Mouse (Mus musculus): ENCODE measurements at regions not wholly inside any gene's neighbourhood (a gene's known extent, or its start where the extent isn't known, plus 50 kb on each side); places are given as distances from the start of the nearest gene placed in this dataset.

DNA sequence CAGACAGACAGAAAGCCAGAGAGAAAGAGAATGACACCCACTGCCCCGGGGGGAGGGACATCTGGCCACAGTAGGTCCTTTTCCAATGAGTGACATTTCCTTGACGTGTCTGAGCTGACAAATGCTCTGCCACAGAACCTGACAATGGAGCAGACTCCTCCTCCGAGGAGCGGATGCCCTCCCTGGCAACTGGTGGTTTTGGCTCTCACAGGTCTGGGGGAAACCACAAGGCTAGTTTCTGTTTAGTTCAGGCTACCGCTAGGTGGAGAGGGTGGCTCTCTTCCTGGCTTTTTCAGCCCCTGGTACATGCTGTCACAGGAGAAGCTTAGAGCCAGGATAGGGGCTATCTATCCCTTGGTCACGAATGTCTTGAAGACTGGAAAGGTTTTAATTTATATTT lies 196.7 kb downstream of the Ly86 start:
- H3K27ac ChIP-seq (ENCODE audit: insufficient read depth, low read length), result no peak overlapping the region
- no peak overlapping the region for H3K4me3 ChIP-seq (ENCODE audit: insufficient read depth, low read length)
- TF ChIP-seq POLR2A (IDR thresholded peaks at IDR 0.05; ENCODE audit: low read depth, low read length) (no peak), CTCF (IDR thresholded peaks at IDR 0.05; ENCODE audit: borderline replicate concordance, insufficient read depth, low read length) (no peak)
- no peaks in the 10 kb centered on the region; the same call in 1 of the 2 replicates for H3K4me1 ChIP-seq (ENCODE audit: control insufficient read depth, insufficient read depth, low read length)

DNA sequence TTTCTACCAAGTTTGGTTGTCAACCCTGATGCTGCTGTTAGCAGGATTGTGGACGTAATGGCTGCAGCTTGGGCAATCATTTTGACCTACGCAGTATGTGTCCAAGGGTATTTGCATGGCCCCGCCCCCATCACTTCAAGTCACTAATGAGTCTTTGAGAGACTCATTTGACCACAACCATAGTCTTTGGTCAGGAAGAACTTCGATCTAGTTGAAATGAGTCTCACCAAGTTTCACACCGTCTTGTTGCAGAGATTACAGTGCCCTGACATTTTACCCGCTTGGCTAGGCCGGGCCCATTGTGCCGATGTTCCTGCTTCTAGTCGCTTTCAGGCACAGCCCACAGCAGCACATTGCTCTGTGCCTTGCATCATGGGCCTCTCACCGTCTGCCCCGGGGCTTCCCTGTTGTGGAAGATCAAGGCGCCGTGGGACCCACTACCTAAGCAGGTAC lies 197.8 kb downstream of the Ly86 start:
- no peak overlapping the region for H3K27ac ChIP-seq (ENCODE audit: insufficient read depth, low read length)
- TF ChIP-seq POLR2A (IDR thresholded peaks at IDR 0.05; ENCODE audit: low read depth, low read length) (no peak), CTCF (IDR thresholded peaks at IDR 0.05; ENCODE audit: borderline replicate concordance, insufficient read depth, low read length) (no peak)
- no peaks in the 10 kb centered on the region; the same call in 1 of the 2 replicates for H3K4me1 ChIP-seq (ENCODE audit: control insufficient read depth, insufficient read depth, low read length)
- H3K4me3 ChIP-seq (ENCODE audit: insufficient read depth, low read length), result no peak overlapping the region

DNA sequence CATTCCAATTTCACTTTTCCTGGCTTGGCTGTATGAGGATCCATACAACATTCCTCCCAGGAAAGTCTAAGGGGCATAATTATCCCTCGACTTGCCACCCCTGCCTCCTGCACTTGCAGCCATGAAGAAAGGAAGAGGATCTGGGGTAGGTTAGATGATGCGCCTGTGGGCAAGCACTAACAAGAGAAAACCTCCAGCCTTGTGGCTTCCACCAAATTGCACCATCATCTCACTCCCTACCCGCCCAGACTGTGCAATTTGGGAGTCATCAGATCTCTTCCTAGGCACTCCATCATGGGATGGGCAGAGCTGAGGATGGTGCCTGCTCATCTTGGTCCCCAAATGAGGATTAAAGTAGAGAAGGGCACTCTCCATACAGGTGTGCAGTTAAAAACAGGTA lies 198.8 kb downstream of the Ly86 start:
- TF ChIP-seq CTCF (IDR thresholded peaks at IDR 0.05; ENCODE audit: borderline replicate concordance, insufficient read depth, low read length) (no peak), POLR2A (IDR thresholded peaks at IDR 0.05; ENCODE audit: low read depth, low read length) (no peak)
- no peak overlapping the region for H3K27ac ChIP-seq (ENCODE audit: insufficient read depth, low read length)

DNA sequence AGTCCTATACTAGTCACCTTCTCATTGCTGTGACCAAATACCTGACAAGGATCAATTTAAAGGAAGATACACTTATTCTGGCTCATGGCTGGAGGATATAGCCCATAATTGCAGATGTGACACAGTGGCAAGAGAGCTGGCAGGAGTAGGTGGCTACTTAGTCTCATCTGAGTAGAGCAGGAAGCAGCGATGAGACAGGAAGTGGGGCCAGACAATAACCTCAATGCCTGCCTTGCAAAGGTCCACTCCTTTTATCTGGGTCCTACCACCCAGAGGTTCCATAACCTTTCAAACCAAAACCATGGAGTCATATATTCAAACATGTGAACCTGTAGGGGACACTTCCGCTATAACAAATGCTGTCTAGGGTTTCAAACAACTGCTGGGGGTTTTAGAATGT lies 199.7 kb downstream of the Ly86 start:
- Histone ChIP-seq H3K27ac (ENCODE audit: insufficient read depth, low read length) (no peak overlapping the region), H3K4me1 (ENCODE audit: control insufficient read depth, insufficient read depth, low read length) (no peaks in the 10 kb centered on the region; the same call in 1 of the 2 replicates), H3K4me3 (ENCODE audit: insufficient read depth, low read length) (no peak overlapping the region)
- no peak for TF ChIP-seq POLR2A (IDR thresholded peaks at IDR 0.05; ENCODE audit: low read depth, low read length)
- TF ChIP-seq CTCF (IDR thresholded peaks at IDR 0.05; ENCODE audit: borderline replicate concordance, insufficient read depth, low read length), result no peak

More for the DNA sequence above, 198.8 kb downstream of the Ly86 start:
- H3K4me1 ChIP-seq (ENCODE audit: control insufficient read depth, insufficient read depth, low read length), result no peaks in the 10 kb centered on the region; the same call in 1 of the 2 replicates
- H3K4me3 ChIP-seq (ENCODE audit: insufficient read depth, low read length), result no peak overlapping the region

DNA sequence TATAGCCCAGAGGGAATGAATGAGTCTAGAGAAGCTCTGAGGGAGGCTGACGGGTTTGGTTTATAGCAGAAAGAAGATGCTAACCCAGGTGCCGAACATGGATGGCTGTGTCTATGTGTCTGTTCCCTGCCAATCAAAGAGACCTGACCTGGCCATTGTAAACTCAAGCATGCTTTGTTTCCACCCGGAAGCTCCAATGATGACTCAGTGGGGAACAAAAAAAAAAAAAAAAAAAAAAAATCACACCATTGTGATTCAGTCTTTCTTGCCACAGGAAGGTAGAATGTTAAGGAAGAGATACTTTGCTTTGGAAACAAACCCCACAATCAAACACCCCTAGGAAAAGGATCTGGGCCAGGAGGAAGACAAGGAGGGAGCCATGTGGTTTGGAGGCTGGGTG lies 201.5 kb downstream of the Ly86 start:
- no peak overlapping the region for H3K4me3 ChIP-seq (ENCODE audit: insufficient read depth, low read length)
- H3K27ac ChIP-seq (ENCODE audit: insufficient read depth, low read length), result no peak overlapping the region
- H3K4me1 ChIP-seq (ENCODE audit: control insufficient read depth, insufficient read depth, low read length), result no peaks in the 10 kb centered on the region; the same call in 1 of the 2 replicates
- TF ChIP-seq CTCF (IDR thresholded peaks at IDR 0.05; ENCODE audit: borderline replicate concordance, insufficient read depth, low read length) (no peak), POLR2A (IDR thresholded peaks at IDR 0.05; ENCODE audit: low read depth, low read length) (no peak)

DNA sequence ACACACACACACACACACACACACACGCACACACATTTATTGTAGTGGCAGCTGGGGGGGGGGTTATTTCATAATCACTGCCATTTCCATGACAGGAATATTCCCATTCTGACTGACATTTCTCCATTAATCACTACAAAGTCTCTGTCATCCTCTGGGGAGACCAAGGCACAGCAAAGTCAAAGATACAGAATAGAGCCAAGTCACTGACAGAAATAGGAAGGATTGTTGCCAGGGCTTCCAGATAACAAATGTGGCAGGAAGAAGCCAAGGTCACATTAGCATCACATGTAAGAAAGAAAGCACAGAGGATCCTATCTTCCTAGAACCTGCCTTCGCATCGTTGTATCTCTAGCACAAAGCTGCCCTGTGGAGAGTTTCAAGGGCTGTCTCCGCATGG lies 205.6 kb downstream of the Ly86 start:
- H3K27ac ChIP-seq (ENCODE audit: insufficient read depth, low read length), result no peak overlapping the region
- TF ChIP-seq POLR2A (IDR thresholded peaks at IDR 0.05; ENCODE audit: low read depth, low read length) (no peak), CTCF (IDR thresholded peaks at IDR 0.05; ENCODE audit: borderline replicate concordance, insufficient read depth, low read length) (no peak)
- H3K4me3 ChIP-seq (ENCODE audit: insufficient read depth, low read length), result no peak overlapping the region
- no peaks in the 10 kb centered on the region; the same call in 1 of the 2 replicates for H3K4me1 ChIP-seq (ENCODE audit: control insufficient read depth, insufficient read depth, low read length)

DNA sequence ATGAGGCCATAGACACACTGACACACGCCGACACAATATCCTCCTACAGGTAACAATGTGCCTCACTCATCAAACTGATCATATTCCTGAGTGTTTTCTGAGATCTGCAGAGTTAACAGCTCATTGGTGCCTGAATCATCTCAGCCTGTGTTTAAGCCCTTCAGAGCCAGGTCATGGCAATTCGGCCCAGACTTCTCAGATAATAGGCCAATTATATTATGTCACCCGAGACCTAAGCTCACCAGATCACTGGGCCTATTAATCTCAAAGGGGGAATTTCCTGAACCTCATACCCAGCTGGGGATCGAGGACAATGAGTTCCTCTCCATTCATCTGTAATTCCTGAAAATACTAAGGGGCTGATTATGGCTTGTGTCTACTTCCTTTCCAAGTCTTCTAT lies 208.4 kb downstream of the Ly86 start:
- no peak for TF ChIP-seq POLR2A (IDR thresholded peaks at IDR 0.05; ENCODE audit: low read depth, low read length)
- TF ChIP-seq CTCF (IDR thresholded peaks at IDR 0.05; ENCODE audit: borderline replicate concordance, insufficient read depth, low read length), result no peak
- Histone ChIP-seq H3K27ac (ENCODE audit: insufficient read depth, low read length) (no peak overlapping the region), H3K4me1 (ENCODE audit: control insufficient read depth, insufficient read depth, low read length) (no peaks in the 10 kb centered on the region), H3K4me3 (ENCODE audit: insufficient read depth, low read length) (no peak overlapping the region)

DNA sequence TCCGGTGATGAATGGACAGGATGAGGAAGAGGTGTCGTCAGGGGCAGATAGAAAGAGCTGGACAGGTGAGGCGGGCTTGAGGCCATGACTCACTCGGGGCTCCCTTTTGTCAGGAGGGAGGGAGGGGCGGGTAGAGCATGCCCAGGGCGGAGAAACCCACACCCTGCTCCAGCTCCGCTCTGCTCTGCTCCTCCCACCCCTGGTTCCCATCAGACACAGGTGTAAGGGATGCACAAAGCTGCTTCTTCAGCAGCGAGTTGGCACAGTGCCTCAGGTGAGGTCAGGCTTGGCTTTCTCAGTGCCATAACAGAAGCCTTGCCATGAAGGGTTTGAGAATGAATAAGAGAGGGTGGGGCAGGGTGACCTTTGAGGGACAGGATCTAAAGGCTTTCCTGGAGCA lies 212.2 kb downstream of the Ly86 start:
- H3K4me3 ChIP-seq (ENCODE audit: insufficient read depth, low read length), result no peak overlapping the region
- H3K27ac ChIP-seq (ENCODE audit: insufficient read depth, low read length), result no peak overlapping the region
- no peaks in the 10 kb centered on the region for H3K4me1 ChIP-seq (ENCODE audit: control insufficient read depth, insufficient read depth, low read length)
- no peak for TF ChIP-seq POLR2A (IDR thresholded peaks at IDR 0.05; ENCODE audit: low read depth, low read length)
- TF ChIP-seq CTCF (IDR thresholded peaks at IDR 0.05; ENCODE audit: borderline replicate concordance, insufficient read depth, low read length), result no peak

DNA sequence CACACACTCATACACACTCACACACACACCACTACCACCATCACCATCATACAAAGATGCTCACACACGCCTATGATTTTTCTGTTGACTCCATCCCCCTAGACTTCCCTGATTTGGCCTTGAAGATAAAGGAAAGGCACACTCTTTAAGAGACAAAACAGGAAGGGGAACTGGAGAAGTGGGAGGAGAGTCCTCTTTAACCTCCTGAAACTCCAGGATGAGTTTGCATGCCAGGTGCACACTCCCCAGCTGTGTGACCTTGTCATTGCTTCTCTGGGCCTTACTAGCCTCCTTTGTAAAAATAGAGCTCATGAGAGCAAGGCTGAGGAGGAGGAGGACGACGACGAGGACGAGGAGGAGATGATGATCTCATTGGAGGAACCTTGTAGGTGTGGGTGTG lies 212.8 kb downstream of the Ly86 start:
- H3K27ac ChIP-seq (ENCODE audit: insufficient read depth, low read length), result no peak overlapping the region
- no peaks in the 10 kb centered on the region for H3K4me1 ChIP-seq (ENCODE audit: control insufficient read depth, insufficient read depth, low read length)
- H3K4me3 ChIP-seq (ENCODE audit: insufficient read depth, low read length), result no peak overlapping the region
- no peak for TF ChIP-seq POLR2A (IDR thresholded peaks at IDR 0.05; ENCODE audit: low read depth, low read length)
- no peak for TF ChIP-seq CTCF (IDR thresholded peaks at IDR 0.05; ENCODE audit: borderline replicate concordance, insufficient read depth, low read length)

DNA sequence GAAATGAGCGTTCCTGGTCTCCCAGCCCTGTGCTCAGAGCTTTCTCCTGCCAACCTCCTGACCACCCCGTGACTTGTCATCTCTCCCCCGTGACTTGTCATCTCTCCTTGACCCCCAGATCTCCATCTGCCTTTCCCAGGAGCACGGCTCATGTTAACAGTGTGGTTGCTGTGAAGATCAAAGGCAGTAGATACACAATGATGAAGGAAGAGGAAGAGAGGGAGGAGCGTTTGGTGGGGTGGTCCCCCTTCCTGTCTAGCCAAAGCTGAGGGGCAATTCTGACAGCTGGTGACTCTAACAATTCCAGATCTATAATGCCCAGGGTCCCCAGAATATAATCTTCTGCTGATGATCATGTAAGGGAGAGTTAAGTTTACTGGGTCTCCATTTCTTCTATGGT lies 214.0 kb downstream of the Ly86 start:
- TF ChIP-seq CTCF (IDR thresholded peaks at IDR 0.05; ENCODE audit: borderline replicate concordance, insufficient read depth, low read length), result no peak
- no peak for TF ChIP-seq POLR2A (IDR thresholded peaks at IDR 0.05; ENCODE audit: low read depth, low read length)

More for the DNA sequence above, 214.0 kb downstream of the Ly86 start:
- no peak overlapping the region for H3K4me3 ChIP-seq (ENCODE audit: insufficient read depth, low read length)
- H3K4me1 ChIP-seq (ENCODE audit: control insufficient read depth, insufficient read depth, low read length), result no peaks in the 10 kb centered on the region
- no peak overlapping the region for H3K27ac ChIP-seq (ENCODE audit: insufficient read depth, low read length)

Data from embryonic fibroblast, embryonic 13.5 days (primary cell).